Mouse (Mus musculus) cerebellum, adult 2 months (tissue): Measurements from ENCODE around the gene Fnbp1l.

ENCODE experiments used
- CTCF ChIP-seq: fragments of 200-500 bp; IDR thresholded peaks from 2 replicates; pipeline ENCODE4 v1.5.1; 2011; ENCODE audit warnings: low read depth, mild to moderate bottlenecking, control low read depth, low read length, moderate library complexity, borderline replicate concordance; ENCODE audit not compliant: insufficient read depth
- POLR2A ChIP-seq: fragments of 200-500 bp; IDR thresholded peaks from 2 replicates; pipeline ENCODE4 v1.6.1; 2011; ENCODE audit warnings: low read length, control low read depth, borderline replicate concordance; ENCODE audit not compliant: insufficient read depth

DNA sequence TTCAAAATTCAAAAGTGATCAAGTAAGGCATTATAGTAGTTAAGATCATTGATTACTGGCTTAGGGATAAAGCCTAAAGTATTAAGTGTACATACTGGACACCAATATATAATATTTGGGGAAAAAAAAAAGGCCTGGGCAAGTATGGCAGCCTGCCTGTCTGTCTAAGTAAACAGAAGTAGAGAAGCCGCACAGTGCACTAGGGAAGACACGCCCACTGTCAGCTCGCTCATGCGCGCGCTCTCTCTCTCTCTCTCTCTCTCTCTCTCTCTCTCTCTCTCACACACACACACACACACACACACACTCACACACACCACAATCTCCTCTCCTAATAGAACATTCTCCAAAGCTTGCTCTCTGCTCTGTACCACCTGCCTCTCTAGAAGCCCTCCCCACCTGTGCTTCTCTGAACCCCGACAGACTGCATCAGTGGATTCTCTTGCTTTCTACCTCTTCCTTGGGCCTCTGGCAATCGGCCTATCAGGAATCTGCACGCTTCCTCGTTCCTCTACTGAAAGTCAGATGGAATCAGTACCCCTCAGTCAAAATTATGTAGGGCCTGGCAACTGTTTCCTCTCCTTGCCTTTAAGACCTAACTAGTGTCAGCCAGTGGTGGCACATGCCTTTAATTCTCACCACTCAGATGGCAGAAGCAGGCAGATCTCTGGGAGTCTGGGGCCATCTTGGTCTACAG is 13.3 kb downstream of the Fnbp1l start:
- TF ChIP-seq CTCF (no peak), POLR2A (no peak)
